Mouse (Mus musculus): ENCODE results near the gene Mup14. TPM values are rescaled to one million over a fixed set of nuclear protein-coding genes. Genes with fewer than 3 reads are reported as not detected.

Gene Mup14
- not detected for polyA plus RNA-seq (2014; fragmentation: Illumina TruSeq; extraction: RNeasy Lipid Tissue Mini Kit (QIAGEN cat#74804); ENCODE audit: low replicate concordance)

GRCm38 (mm10) chr4:61303900-61304299 is at the start of gene Mup14:
Gene Mup14 (minus strand): TSS chr4:61304000.

Other genes starting within 250 kb of the Mup14 start
- not detected for gene Mup13, start 75.7 kb downstream of the Mup14 start, polyA plus RNA-seq (2014; fragmentation: Illumina TruSeq; extraction: RNeasy Lipid Tissue Mini Kit (QIAGEN cat#74804); ENCODE audit: low replicate concordance)
- not detected for gene Mup15, start 135.7 kb upstream of the Mup14 start, polyA plus RNA-seq (2014; fragmentation: Illumina TruSeq; extraction: RNeasy Lipid Tissue Mini Kit (QIAGEN cat#74804); ENCODE audit: low replicate concordance)
- not detected for gene Mup16, start 215.5 kb upstream of the Mup14 start, polyA plus RNA-seq (2014; fragmentation: Illumina TruSeq; extraction: RNeasy Lipid Tissue Mini Kit (QIAGEN cat#74804); ENCODE audit: low replicate concordance)